Mouse (Mus musculus): ENCODE data around the gene Vmn1r138.
"Not testable (repeated sequence)": the region's sequence is repeated elsewhere in the genome, so short reads cannot be mapped to it uniquely, and the experiment has no call there.

The Vmn1r138 gene

DNA sequence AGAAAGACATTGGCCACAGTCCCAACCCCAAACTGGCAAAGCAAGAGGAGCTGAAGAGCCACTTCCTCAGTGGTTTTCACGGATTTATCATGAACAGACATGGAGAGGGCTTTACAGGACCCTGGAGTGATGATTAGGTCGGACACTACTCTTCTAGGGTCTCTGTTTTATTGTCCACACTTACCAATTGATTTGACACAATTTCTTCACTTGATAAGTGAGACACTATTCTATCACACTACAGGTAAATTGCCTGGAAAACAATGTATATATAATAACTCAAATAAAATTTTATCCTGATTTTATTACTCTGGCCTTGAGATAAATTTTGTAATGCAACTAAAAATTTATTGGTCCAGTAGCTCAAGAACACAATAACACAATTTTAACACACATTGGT lies at the start of gene Vmn1r138:
Gene Vmn1r138, minus strand, starts transcription at position 101 of the 400 bp plus-strand sequence.
- DNase-seq (ENCODE audit: low read depth in 1 of 2, low spot score in 2 of 2), result not testable (repeated sequence)

DNA sequence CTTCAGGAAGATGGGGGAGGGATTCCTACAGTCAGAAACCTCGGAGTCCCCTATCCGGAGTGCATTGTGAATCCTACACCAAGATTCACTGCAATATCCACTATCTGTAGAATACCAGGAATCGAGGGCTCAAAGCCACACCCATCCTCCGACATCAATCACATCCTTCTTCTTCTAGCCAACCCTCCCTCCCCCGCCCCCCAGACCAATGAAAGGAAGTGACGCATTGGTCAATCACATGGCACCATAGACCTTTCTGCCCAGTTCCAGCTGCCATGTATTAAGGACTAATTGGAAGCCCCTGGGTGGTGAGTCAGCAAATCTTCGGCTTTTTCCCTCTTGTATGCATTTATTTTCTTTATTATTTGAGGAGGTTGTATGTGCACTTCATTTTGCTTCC lies 40.1 kb upstream of the Vmn1r138 start, which contains the start of gene Vmn1r139:
Gene Vmn1r139, plus strand, starts transcription at position 301 of the 400 bp plus-strand sequence.
- DNase-seq (ENCODE audit: low read depth in 1 of 2, low spot score in 2 of 2), result not testable (repeated sequence)

DNA sequence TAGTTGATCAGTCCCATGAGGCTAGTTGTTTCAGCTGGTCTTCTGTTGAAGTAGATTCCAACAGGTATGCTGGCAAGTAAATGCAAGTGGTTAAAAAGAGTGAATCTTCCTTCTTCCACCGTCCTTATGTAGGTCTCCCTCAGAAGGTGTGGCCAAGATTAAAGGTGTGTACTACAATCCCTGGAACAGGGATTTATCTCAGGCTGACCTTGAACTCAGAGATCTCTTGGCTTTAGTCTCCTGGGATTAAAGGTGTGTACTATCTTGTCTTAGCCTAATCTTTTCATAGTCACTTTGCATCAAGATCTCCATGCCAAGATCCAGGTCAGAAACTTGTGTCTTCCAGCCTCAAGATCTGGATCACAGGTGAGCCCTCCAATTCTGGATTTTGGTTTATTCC lies 27.5 kb upstream of the Vmn1r138 start, which contains the start of gene Gm6176:
Gene Gm6176, minus strand, starts transcription at position 101 of the 400 bp plus-strand sequence.
- DNase-seq (ENCODE audit: low read depth in 1 of 2, low spot score in 2 of 2), result not testable (repeated sequence)

DNA sequence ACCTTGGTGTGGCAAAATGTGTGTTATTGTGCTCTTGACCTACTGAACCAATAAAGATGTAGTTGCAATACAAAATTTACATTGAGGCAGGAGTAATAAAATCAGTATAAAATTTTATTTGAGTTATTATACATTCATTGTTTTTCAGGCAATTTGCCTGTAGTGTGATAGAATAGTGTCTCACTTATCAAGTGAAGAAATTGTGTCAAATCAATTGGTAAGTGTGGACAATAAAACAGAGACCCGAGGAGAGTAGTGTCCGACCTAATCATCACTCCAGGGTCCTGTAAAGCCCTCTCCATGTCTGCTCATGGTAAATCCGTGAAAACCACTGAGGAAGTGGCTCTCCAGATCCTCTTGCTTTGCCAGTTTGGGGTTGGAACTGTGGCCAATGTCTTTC lies 34.4 kb downstream of the Vmn1r138 start, which contains the start of gene Vmn1r137:
Gene Vmn1r137, plus strand, starts transcription at position 301 of the 400 bp plus-strand sequence.
- not testable (repeated sequence) for DNase-seq (ENCODE audit: low read depth in 1 of 2, low spot score in 2 of 2)

All from monocyte, adult 2 months (primary cell).